Mouse (Mus musculus): ENCODE data around the gene Tbx6.

- TF ChIP-seq POLR2A (IDR thresholded peaks at IDR 0.05; ENCODE audit: borderline replicate concordance, insufficient read depth, low read length) (no peak), CTCF (IDR thresholded peaks at IDR 0.05; ENCODE audit: borderline replicate concordance, insufficient read depth, low read depth, low read length) (no peak)
Measured at GRCm38 (mm10) chr7:126758539-126758938, 22.7 kb upstream of the Tbx6 start.
